ENCODE assay signal across 8 mouse cellular contexts in genomic region chr9:62349250-62349649, GRCm38 (mm10). TPM values are rescaled to one million over a fixed set of nuclear protein-coding genes. Genes with fewer than 3 reads are reported as not detected.
A peak's percentile ranks its signal among the peaks of the same experiment; 100 is the strongest.
DNase-seq lines count a peak whose midpoint lies in the region; ATAC-seq lines count a peak whose summit lies in the region.

No protein-coding gene starts in this region.

- H3K27me3 ChIP-seq in hindbrain, embryonic 11.5 days (ENCODE audit: control insufficient read depth, insufficient read depth, low read length), result no peaks in the 10 kb centered on the region
- no peaks in the 10 kb centered on the region for H3K27me3 ChIP-seq in hindbrain, embryonic 10.5 days (ENCODE audit: insufficient read depth, poor library complexity, severe bottlenecking)
- H3K27me3 ChIP-seq in heart, embryonic 16.5 days (ENCODE audit: control insufficient read depth, insufficient read depth, low read length), result no peaks in the 10 kb centered on the region

- peaks cover 7% of the 10 kb centered on the region for H3K4me1 ChIP-seq in hindbrain, embryonic 11.5 days (replicated peaks; ENCODE audit: control insufficient read depth, insufficient read depth, low read length)
- peaks cover 83% of the 10 kb centered on the region for H3K4me1 ChIP-seq in hindbrain, embryonic 10.5 days (replicated peaks)
- peaks cover 66% of the 10 kb centered on the region for H3K4me1 ChIP-seq in heart, embryonic 16.5 days (ENCODE audit: control insufficient read depth, insufficient read depth, low read length)

- no peak for ATAC-seq in hindbrain, embryonic 11.5 days (ENCODE audit: low FRiP score)
- peak; percentile 58; the same call in 1 of the 2 replicates for ATAC-seq in heart, embryonic 16.5 days (replicated peaks; ENCODE audit: extremely low read depth, insufficient read depth, low FRiP score)
- no peak for ATAC-seq in megakaryocyte-erythroid progenitor cell, adult 5-6 weeks (replicated peaks; ENCODE audit: low FRiP score, low TSS enrichment, poor library complexity, severe bottlenecking)

- no peak for DNase-seq in hindbrain, embryonic 11.5 days (ENCODE audit: low spot score)
- DNase-seq in hindbrain, embryonic 10.5 days (ENCODE audit: low spot score), result no peak
- peak; percentile 33 for DNase-seq in thymus, postnatal 0 days (ENCODE audit: low spot score)
- no peak for DNase-seq in thymus, postnatal 10 days (ENCODE audit: low spot score in 2 of 2)
- no peak for DNase-seq in retina, postnatal 1 day
- DNase-seq in retina, embryonic 14.5 days (ENCODE audit: low spot score), result no peak

- no peak overlapping the region for H3K4me3 ChIP-seq in hindbrain, embryonic 11.5 days (ENCODE audit: low read depth, low read length)
- H3K4me3 ChIP-seq in hindbrain, embryonic 10.5 days, result no peak overlapping the region
- peak overlapping the region; percentile 15; the same call in 1 of the 2 replicates for H3K4me3 ChIP-seq in heart, embryonic 16.5 days (ENCODE audit: low read length)

- H3K36me3 ChIP-seq in hindbrain, embryonic 11.5 days (ENCODE audit: control insufficient read depth, insufficient read depth, low read length), result no peaks in the 10 kb centered on the region
- H3K36me3 ChIP-seq in hindbrain, embryonic 10.5 days, result peaks cover 27% of the 10 kb centered on the region
- no peaks in the 10 kb centered on the region for H3K36me3 ChIP-seq in heart, embryonic 16.5 days (ENCODE audit: control insufficient read depth, insufficient read depth)

- H3K4me2 ChIP-seq in hindbrain, embryonic 11.5 days (replicated peaks; ENCODE audit: low read depth, low read length), result no peak overlapping the region
- H3K4me2 ChIP-seq in heart, embryonic 16.5 days (ENCODE audit: low read depth, low read length), result peak overlapping the region; percentile 52

- 66% methylated on average over 15 of the region's 15 CpGs for WGBS in hindbrain, embryonic 11.5 days
- WGBS in hindbrain, embryonic 10.5 days, result 68% methylated on average over 15 of the region's 15 CpGs
- 22% methylated on average over 15 of the region's 15 CpGs for WGBS in heart, embryonic 16.5 days

- H3K9me3 ChIP-seq in hindbrain, embryonic 11.5 days (ENCODE audit: control insufficient read depth, low read length), result no peaks in the 10 kb centered on the region
- H3K9me3 ChIP-seq in hindbrain, embryonic 10.5 days, result no peaks in the 10 kb centered on the region
- no peaks in the 10 kb centered on the region for H3K9me3 ChIP-seq in heart, embryonic 16.5 days (replicated peaks; ENCODE audit: control insufficient read depth, low read length)

- H3K9ac ChIP-seq in hindbrain, embryonic 11.5 days (ENCODE audit: low read depth, low read length), result no peak overlapping the region
- H3K9ac ChIP-seq in heart, embryonic 16.5 days (ENCODE audit: low read length), result peak overlapping the region; percentile 30; the same call in 1 of the 2 replicates

- 0 out of 2 replicates have a peak overlapping the region, but pooled peaks have one; percentile 3 for H3K27ac ChIP-seq in hindbrain, embryonic 11.5 days (ENCODE audit: low read depth, low read length)
- H3K27ac ChIP-seq in hindbrain, embryonic 10.5 days, result no peak overlapping the region
- H3K27ac ChIP-seq in heart, embryonic 16.5 days (ENCODE audit: low read length), result peak overlapping the region; percentile 85

RNA-seq across cellular contexts. Expression of gene Anp32a, which starts 8.2 kb away (rescaled TPM):
- 220 and 221 TPM in 2 replicates for polyA plus RNA-seq in hindbrain, embryonic 11.5 days (2014; fragmentation: Nextera tagmentation; extraction: Ambion mirVana)
- 211 and 251 TPM in 2 replicates for polyA plus RNA-seq in hindbrain, embryonic 10.5 days (2016; fragmentation: Nextera tagmentation; extraction: Ambion mirVana)
- polyA plus RNA-seq in thymus, postnatal 0 days (2015; fragmentation: Nextera tagmentation; extraction: Ambion mirVana), result 150 and 161 TPM in 2 replicates
- polyA plus RNA-seq in heart, embryonic 16.5 days (2015; fragmentation: Nextera tagmentation; extraction: Ambion mirVana), result 141 and 176 TPM in 2 replicates
- total RNA-seq in megakaryocyte-erythroid progenitor cell, adult 5-6 weeks (2014; fragmentation: Nextera tagmentation), result 205 and 266 TPM in 2 replicates
- total RNA-seq in megakaryocyte-erythroid progenitor cell, adult 5-6 weeks (2017), result 606 and 1,097 TPM in 2 replicates
